Mouse (Mus musculus) limb, embryonic 10.5 days (tissue): ENCODE data around the gene Cd2bp2. TPM values are rescaled to one million over a fixed set of nuclear protein-coding genes. Genes with fewer than 3 reads are reported as not detected.

Experiments
- DNase-seq: peaks from one replicate; pipeline ENCODE4 v3.0.0-alpha.2; 2017; ENCODE audit warnings: low spot score
- H3K27ac ChIP-seq: fragments of 300-500 bp; sonication (generic); 2 replicates; pipeline ENCODE4 v1.5.1; 2016; ENCODE audit warnings: mild to moderate bottlenecking
- H3K27me3 ChIP-seq: fragments of 300-500 bp; sonication (generic); 2 replicates; pipeline ENCODE4 v1.6.1; 2016; ENCODE audit warnings: low read depth, mild to moderate bottlenecking; ENCODE audit not compliant: poor library complexity, severe bottlenecking
- H3K36me3 ChIP-seq: fragments of 300-500 bp; sonication (generic); 2 replicates; pipeline ENCODE4 v1.6.1; 2016; ENCODE audit warnings: mild to moderate bottlenecking, moderate library complexity
- H3K4me1 ChIP-seq: fragments of 300-500 bp; sonication (generic); 2 replicates; pipeline ENCODE4 v1.6.1; 2016
- H3K4me3 ChIP-seq: fragments of 300-500 bp; sonication (generic); 2 replicates; pipeline ENCODE4 v1.5.1; 2016; ENCODE audit warnings: mild to moderate bottlenecking, moderate library complexity
- H3K9me3 ChIP-seq: fragments of 300-500 bp; sonication (generic); replicated peaks from 2 replicates; pipeline ENCODE4 v1.6.1; 2016; ENCODE audit warnings: mild to moderate bottlenecking
- WGBS: fragments of 180-500 bp; shearing (Covaris S2); methylation state at CpG from one replicate; pipeline ENCODE4 v1.1.7; 2016; 5-methylcytosine and 5-hydroxymethylcytosine counted together
- polyA plus RNA-seq: library from polyadenylated mRNA; unstranded; fragments of >200 nt; fragmentation: Nextera tagmentation; extraction: Ambion mirVana; gene quantifications from 2 replicates; pipeline ENCODE4 v1.2.1, GENCODE M21; 2016

The Cd2bp2 gene
- polyA plus RNA-seq, 1 experiment from 2014 or later: 94.0 TPM

DNA sequence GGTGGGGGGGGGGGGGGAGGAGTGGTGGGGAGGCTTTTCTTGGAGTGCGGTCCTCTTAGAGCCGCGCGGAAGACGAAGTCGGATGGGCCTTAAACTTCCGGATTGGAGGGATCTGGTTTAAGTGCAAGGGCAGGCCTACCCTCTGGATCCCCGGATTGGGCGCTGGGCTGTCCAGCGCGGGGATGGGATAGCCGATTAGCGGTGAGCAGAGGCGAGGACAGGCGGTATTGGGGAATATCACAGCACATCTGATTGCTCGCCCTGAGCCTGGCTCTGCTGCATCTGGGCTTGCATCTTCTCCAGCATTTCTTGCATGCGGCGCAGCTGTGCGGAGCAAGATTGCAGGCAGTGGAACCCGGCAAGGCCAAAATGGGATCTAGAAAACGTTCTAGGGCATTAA is 18.7 kb upstream of the Cd2bp2 start:
- WGBS: 21% methylated on average over 21 of the region's 21 CpGs
- Histone ChIP-seq H3K27me3 (peaks cover 25% of the 10 kb centered on the region), H3K9me3 (no peaks in the 10 kb centered on the region), H3K27ac (peak overlapping the region; percentile 63; the same call in 1 of the 2 replicates), H3K4me1 (peaks cover 39% of the 10 kb centered on the region), H3K4me3 (peak overlapping the region; percentile 48), H3K36me3 (no peaks in the 10 kb centered on the region)
- DNase-seq: peak; percentile 45

DNA sequence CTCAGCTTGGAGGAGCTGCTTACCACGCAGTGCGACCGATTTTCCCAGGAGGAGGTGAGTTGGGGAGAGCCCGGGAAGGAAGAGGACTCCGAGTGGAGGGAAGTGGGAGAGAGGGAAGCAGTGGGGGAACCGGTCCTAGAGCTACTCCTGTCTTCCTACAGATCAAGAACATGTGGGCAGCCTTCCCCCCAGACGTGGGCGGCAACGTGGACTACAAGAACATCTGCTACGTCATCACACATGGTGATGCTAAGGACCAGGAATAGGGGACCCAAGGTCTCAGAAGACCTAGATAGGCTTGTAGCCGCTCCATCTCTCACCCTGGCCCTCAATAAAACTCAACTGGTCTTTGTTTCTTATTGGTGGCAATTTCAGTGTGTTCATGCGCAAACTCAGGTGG is 18.1 kb upstream of the Cd2bp2 start:
- peak overlapping the region; percentile 63; the same call in 1 of the 2 replicates for H3K27ac ChIP-seq
- H3K4me3 ChIP-seq: peak overlapping the region; percentile 48
- 49% methylated on average over 12 of the region's 12 CpGs for WGBS
- H3K36me3 ChIP-seq: no peaks in the 10 kb centered on the region
- no peaks in the 10 kb centered on the region for H3K9me3 ChIP-seq
- DNase-seq: no peak
- peaks cover 25% of the 10 kb centered on the region for H3K27me3 ChIP-seq
- H3K4me1 ChIP-seq: peaks cover 45% of the 10 kb centered on the region

DNA sequence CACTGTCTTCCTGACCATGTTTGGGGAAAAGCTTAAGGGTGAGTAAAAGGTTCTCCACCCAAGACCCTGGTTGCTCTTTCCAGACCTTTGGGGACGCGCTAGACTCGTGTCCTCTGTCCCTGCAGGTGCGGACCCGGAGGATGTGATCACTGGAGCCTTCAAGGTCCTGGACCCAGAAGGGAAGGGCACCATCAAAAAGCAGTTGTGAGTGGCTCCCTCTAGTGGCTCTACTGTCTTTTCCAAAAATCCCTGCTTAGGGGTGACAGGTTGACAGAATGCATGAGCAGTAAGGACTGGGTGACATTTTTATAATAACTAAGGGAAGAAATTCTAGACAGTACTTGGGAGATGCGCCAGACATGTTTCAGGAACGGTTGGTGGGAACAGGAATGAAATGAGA is 17.6 kb upstream of the Cd2bp2 start:
- 35% methylated on average over 7 of the region's 7 CpGs for WGBS
- Histone ChIP-seq H3K27me3 (peaks cover 25% of the 10 kb centered on the region), H3K4me3 (no peak overlapping the region), H3K4me1 (peaks cover 45% of the 10 kb centered on the region), H3K9me3 (no peaks in the 10 kb centered on the region), H3K36me3 (no peaks in the 10 kb centered on the region), H3K27ac (no peak overlapping the region)
- DNase-seq: no peak

DNA sequence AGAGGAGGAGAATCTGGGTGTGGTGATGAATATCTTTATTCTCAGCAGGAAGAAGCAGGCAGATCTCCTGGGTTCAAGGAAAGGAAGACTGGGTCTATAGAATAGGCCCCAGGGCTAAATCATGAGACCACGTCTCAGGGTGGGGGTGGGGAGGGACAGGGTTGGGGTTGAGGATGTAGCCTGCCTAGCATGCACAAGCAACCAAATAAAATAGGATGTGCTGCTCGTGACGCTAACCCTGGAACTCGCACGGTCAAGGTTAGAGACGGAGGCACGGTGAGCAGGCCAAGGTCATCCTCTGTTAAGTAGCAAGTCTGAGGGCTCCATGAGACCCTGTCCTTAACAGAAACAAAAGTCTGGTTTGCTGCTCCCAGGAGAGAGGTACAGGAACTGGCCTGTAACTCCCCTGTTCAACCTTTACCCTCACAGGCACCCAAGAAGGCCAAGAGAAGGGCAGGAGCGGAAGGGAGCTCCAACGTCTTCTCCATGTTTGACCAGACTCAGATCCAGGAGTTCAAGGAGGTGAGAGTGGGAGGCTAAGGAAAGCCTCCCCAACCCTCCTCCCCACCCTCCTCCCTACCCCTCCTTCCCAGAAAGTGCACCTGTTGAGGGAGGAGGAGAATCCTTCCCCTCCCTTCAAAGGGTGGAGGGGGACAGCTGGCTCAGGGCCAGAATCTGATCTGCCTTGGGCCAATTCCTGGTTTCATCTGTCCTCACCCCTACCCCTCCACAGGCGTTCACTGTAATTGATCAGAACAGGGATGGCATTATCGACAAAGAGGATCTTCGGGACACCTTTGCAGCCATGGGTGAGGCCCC is 16.8 kb upstream of the Cd2bp2 start:
- H3K27me3 ChIP-seq: peaks cover 25% of the 10 kb centered on the region
- peaks cover 36% of the 10 kb centered on the region for H3K4me1 ChIP-seq
- H3K9me3 ChIP-seq: no peaks in the 10 kb centered on the region
- WGBS: 86% methylated on average over 12 of the region's 12 CpGs
- H3K4me3 ChIP-seq: no peak overlapping the region
- H3K27ac ChIP-seq: no peak overlapping the region
- no peaks in the 10 kb centered on the region for H3K36me3 ChIP-seq
- DNase-seq: no peak

- H3K27ac ChIP-seq: no peak overlapping the region
Measured at GRCm38 (mm10) chr7:127211014-127211745, 15.3 kb upstream of the Cd2bp2 start.

GRCm38 (mm10) chr7:127210266-127210665 is 14.4 kb upstream of the Cd2bp2 start:
- WGBS: 87% methylated on average over 4 of the region's 4 CpGs
- H3K36me3 ChIP-seq: peaks cover 5% of the 10 kb centered on the region
- H3K27me3 ChIP-seq: peaks cover 25% of the 10 kb centered on the region
- no peak for DNase-seq
- H3K9me3 ChIP-seq: no peaks in the 10 kb centered on the region
- no peak overlapping the region for H3K27ac ChIP-seq
- H3K4me3 ChIP-seq: no peak overlapping the region
- H3K4me1 ChIP-seq: peaks cover 48% of the 10 kb centered on the region

More at GRCm38 (mm10) chr7:127211014-127211745, 15.3 kb upstream of the Cd2bp2 start:
- WGBS: 78% methylated on average over 5 of the region's 5 CpGs
- H3K4me1 ChIP-seq: peaks cover 47% of the 10 kb centered on the region
- no peak overlapping the region for H3K4me3 ChIP-seq
- H3K27me3 ChIP-seq: peaks cover 25% of the 10 kb centered on the region
- no peaks in the 10 kb centered on the region for H3K9me3 ChIP-seq
- no peak for DNase-seq
- 0 out of 2 replicates have a peak, but pooled peaks cover 2% of the 10 kb centered on the region for H3K36me3 ChIP-seq

GRCm38 (mm10) chr7:127209851-127210250 is 14.0 kb upstream of the Cd2bp2 start:
- no peak for DNase-seq
- Histone ChIP-seq H3K27ac (no peak overlapping the region), H3K4me1 (peaks cover 47% of the 10 kb centered on the region), H3K9me3 (no peaks in the 10 kb centered on the region), H3K4me3 (peak overlapping the region; percentile 90; the same call in 1 of the 2 replicates), H3K36me3 (peaks cover 9% of the 10 kb centered on the region), H3K27me3 (peaks cover 23% of the 10 kb centered on the region)
- 82% methylated on average over 5 of the region's 5 CpGs for WGBS

DNA sequence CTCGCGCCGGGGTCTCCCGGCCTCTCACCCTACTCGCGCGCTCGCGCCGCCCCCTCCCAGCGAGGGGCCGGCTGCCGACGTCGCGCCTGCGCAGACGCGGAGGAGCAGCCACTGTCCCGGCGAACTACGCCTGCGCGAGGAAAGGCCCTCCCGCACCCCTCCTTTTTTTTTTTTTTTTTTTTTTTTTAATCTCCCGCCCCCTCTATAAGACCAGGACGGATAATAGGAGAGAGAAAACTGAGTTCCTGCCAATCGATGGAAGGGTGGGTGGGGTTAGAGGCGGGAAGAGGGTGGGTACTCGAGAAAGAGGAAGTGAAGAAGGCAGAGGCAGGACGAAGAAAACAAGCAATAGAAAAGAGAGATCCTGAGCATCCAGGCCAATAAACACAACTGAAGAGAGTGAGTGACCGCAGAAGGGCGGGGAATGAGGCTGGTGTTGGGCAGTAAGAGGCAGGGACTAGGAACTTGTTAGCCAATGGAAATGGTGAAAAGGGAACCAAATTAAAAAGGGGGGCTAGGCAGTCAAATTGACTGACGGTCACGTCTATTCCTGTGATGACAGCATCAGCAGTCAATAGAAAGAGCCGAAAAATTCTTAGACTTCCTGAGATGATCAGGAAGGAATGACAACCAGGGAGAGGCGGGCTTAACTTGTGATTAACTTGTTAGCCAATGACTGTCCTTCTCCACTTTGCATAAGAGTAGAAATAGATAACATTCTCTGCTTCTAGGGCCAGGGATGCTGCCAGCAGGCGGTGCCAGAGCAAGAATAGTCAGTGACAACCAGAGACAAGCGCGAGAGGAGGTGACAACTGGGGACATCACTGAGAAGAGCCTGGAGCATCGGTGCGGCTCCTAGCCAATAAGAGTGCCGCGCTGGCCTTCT is 12.9 kb upstream of the Cd2bp2 start, which contains the start of gene Mylpf:
Mylpf (plus strand) TSS at position 338 of the 886 bp plus-strand sequence.
- DNase-seq: peak; percentile 96
- Histone ChIP-seq H3K27me3 (peaks cover 13% of the 10 kb centered on the region), H3K9me3 (no peaks in the 10 kb centered on the region), H3K4me3 (peak within 1 kb of the TSS; percentile 90), H3K36me3 (peaks cover 16% of the 10 kb centered on the region), H3K4me1 (peaks cover 37% of the 10 kb centered on the region), H3K27ac (peak within 1 kb of the TSS; percentile 96)
- WGBS: 1% methylated on average over 44 of the region's 44 CpGs

DNA sequence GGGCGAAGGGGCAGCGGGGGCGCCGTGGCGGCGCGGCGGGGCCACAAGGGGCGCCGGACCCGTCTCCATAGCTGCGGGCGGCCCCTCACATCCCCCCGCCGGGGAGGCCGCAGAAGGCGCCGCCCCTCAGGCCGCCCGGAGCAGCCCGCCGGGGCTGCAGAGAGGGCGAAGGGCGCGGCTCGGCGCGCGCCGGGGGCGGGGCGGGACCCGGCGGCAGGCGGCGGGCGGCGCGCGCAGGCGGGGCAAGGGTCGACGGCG is 12.4 kb upstream of the Cd2bp2 start, which contains the start of gene Tbc1d10b:
Tbc1d10b (minus strand) TSS at position 174 of the 258 bp plus-strand sequence.
- no peak for DNase-seq
- under 1% methylated on average over 42 of the region's 44 CpGs for WGBS
- Histone ChIP-seq H3K4me1 (peaks cover 35% of the 10 kb centered on the region), H3K36me3 (peaks cover 22% of the 10 kb centered on the region), H3K4me3 (peak within 1 kb of the TSS; percentile 90), H3K27me3 (peaks cover 9% of the 10 kb centered on the region; the same call in 1 of the 2 replicates), H3K9me3 (no peaks in the 10 kb centered on the region), H3K27ac (peak within 1 kb of the TSS; percentile 96)

GRCm38 (mm10) chr7:127207374-127208294 is 11.8 kb upstream of the Cd2bp2 start:
- H3K36me3 ChIP-seq: peaks cover 28% of the 10 kb centered on the region
- WGBS: under 1% methylated on average over 53 of the region's 53 CpGs
- H3K27ac ChIP-seq: peak overlapping the region; percentile 96
- DNase-seq: no peak
- peak overlapping the region; percentile 90 for H3K4me3 ChIP-seq
- peaks cover 3% of the 10 kb centered on the region; the same call in 1 of the 2 replicates for H3K27me3 ChIP-seq
- H3K4me1 ChIP-seq: peaks cover 35% of the 10 kb centered on the region
- no peaks in the 10 kb centered on the region for H3K9me3 ChIP-seq

DNA sequence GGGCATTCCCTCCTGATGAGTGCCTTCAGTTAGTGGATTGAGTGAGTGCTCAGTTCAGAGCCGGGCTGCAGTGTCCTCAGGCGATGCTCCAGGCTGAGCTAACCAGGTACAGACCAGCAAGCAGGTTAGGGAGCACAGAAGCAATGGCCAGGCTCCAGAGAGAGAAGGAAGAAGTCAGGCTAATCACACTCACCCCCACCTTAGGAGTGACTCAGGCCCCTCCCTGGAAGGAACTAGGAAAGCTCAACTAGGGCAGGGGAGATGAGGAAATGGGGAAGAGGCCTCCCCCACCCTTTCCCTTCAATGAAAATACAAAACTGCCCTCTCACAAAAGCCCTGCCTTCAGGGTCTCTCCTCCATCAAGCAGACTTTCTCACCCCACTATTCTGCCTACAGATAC is 10.8 kb upstream of the Cd2bp2 start:
- Histone ChIP-seq H3K4me1 (peaks cover 35% of the 10 kb centered on the region), H3K4me3 (peak overlapping the region; percentile 90), H3K9me3 (no peaks in the 10 kb centered on the region), H3K27ac (peak overlapping the region; percentile 96), H3K36me3 (peaks cover 37% of the 10 kb centered on the region), H3K27me3 (no peaks in the 10 kb centered on the region)
- no peak for DNase-seq
- WGBS: 50% methylated on average over 2 of the region's 2 CpGs
